Mouse (Mus musculus) kidney, adult 2 months (tissue): ENCODE results near the gene Mogat2.

ENCODE experiments used
- CTCF ChIP-seq: fragments of 200-500 bp; conservative IDR thresholded peaks from 2 replicates; pipeline ENCODE4 v1.5.1; 2011; ENCODE audit warnings: low read depth, mild to moderate bottlenecking, control low read depth, low read length, moderate library complexity, mixed read lengths; ENCODE audit not compliant: insufficient read depth, insufficient read length
- POLR2A ChIP-seq: fragments of 200-500 bp; IDR thresholded peaks from one replicate; pipeline ENCODE4 v1.6.1; 2011; ENCODE audit warnings: low read depth, low read length, control low read depth

DNA sequence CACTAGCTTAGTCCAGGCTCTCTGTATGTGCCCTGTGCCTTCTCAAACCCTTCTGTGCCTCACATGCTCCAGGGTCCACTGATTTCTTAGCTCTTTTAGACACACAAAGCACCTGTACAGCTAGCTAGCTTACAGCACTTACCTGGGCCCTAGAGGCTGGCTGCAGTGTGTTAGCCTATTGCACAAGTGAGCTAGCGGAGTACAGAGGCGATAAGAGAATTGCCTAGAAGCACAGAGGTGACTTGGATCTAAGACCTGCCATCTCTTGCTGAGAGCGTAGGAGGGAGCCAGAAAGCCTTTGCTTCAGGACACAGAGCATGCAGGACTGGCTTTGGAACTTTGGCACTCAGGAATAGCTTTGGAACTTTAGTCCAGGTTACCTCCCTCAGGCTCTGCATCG is 11.2 kb downstream of the Mogat2 start:
- TF ChIP-seq POLR2A: no peak
- TF ChIP-seq CTCF: no peak; the same call in 1 of the 2 replicates
